Mouse (Mus musculus) embryonic facial prominence, embryonic 13.5 days (tissue): ENCODE measurements around the gene Anxa9. TPM values are rescaled to one million over a fixed set of nuclear protein-coding genes. Genes with fewer than 3 reads are reported as not detected.

Experiments used
- ATAC-seq: fragments of 200-750 bp; cut with Nextera tagmentation; 2 replicates; pipeline ENCODE4 v1.8.0; 2017; ENCODE audit warnings: low read depth; ENCODE audit not compliant: insufficient number of reproducible peaks, insufficient read depth, low FRiP score, low TSS enrichment
- H3K27ac ChIP-seq: fragments of 300-500 bp; sonication (generic); 2 replicates; pipeline ENCODE4 v1.5.1; 2015; ENCODE audit warnings: moderate library complexity, mild to moderate bottlenecking, inconsistent platforms
- H3K27me3 ChIP-seq: fragments of 300-500 bp; sonication (generic); 2 replicates; pipeline ENCODE4 v1.6.1; 2015; ENCODE audit warnings: mild to moderate bottlenecking, inconsistent platforms
- H3K36me3 ChIP-seq: fragments of 300-500 bp; sonication (generic); 2 replicates; pipeline ENCODE4 v1.6.1; 2015; ENCODE audit warnings: mild to moderate bottlenecking, inconsistent platforms
- H3K4me1 ChIP-seq: fragments of 300-500 bp; sonication (generic); 2 replicates; pipeline ENCODE4 v1.6.1; 2015; ENCODE audit warnings: inconsistent platforms
- H3K4me2 ChIP-seq: fragments of 300-500 bp; sonication (generic); 2 replicates; pipeline ENCODE4 v1.6.1; 2015; ENCODE audit warnings: moderate library complexity, mild to moderate bottlenecking, inconsistent platforms
- H3K4me3 ChIP-seq: fragments of 300-500 bp; sonication (generic); 2 replicates; pipeline ENCODE4 v1.5.1; 2015; ENCODE audit warnings: mild to moderate bottlenecking, inconsistent platforms
- H3K9ac ChIP-seq: fragments of 300-500 bp; sonication (generic); 2 replicates; pipeline ENCODE4 v1.6.1; 2015; ENCODE audit warnings: mild to moderate bottlenecking, inconsistent platforms
- H3K9me3 ChIP-seq: fragments of 300-500 bp; sonication (generic); 2 replicates; pipeline ENCODE4 v1.6.1; 2016; ENCODE audit warnings: inconsistent platforms
- WGBS: fragments of 180-500 bp; shearing (Covaris S2); methylation state at CpG from one replicate; pipeline ENCODE4 v1.1.7; 2015; ENCODE audit warnings: mixed read lengths; 5-methylcytosine and 5-hydroxymethylcytosine counted together
- polyA plus RNA-seq: library from polyadenylated mRNA; unstranded; fragments of >200 nt; fragmentation: Nextera tagmentation; extraction: Ambion mirVana; gene quantifications from 2 replicates; pipeline ENCODE4 v1.2.1, GENCODE M21; 2015

Gene Anxa9
- polyA plus RNA-seq, 1 experiment from 2014 or later = 2.4 TPM

DNA sequence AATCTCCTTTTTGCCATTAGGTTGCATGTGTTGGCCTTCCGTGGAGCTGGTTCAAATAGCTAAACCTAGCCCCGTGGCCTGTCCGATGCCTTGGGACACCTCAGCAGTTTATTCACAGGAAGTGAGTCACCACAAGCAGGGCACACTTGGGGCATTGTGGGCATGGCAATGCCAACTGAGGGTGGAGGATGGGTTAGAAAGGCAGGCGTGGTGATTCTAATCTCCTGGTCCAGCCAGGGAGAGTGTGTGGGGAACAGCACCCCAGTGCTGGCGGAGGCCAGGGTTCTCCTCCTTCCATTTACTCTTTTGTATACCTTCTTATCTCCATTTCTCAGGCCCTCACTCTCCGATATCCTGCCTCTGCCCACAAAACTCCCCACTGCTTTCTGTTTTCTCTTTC is 5.6 kb upstream of the Anxa9 start:
- H3K4me1 ChIP-seq = peaks cover 20% of the 10 kb centered on the region
- no peak for ATAC-seq
- H3K4me2 ChIP-seq = no peak overlapping the region
- H3K4me3 ChIP-seq = no peak overlapping the region
- H3K9me3 ChIP-seq = no peaks in the 10 kb centered on the region
- 79% methylated on average over 6 of the region's 6 CpGs for WGBS
- H3K9ac ChIP-seq = no peak overlapping the region
- no peak overlapping the region for H3K27ac ChIP-seq
- no peaks in the 10 kb centered on the region for H3K36me3 ChIP-seq
- no peaks in the 10 kb centered on the region for H3K27me3 ChIP-seq

DNA sequence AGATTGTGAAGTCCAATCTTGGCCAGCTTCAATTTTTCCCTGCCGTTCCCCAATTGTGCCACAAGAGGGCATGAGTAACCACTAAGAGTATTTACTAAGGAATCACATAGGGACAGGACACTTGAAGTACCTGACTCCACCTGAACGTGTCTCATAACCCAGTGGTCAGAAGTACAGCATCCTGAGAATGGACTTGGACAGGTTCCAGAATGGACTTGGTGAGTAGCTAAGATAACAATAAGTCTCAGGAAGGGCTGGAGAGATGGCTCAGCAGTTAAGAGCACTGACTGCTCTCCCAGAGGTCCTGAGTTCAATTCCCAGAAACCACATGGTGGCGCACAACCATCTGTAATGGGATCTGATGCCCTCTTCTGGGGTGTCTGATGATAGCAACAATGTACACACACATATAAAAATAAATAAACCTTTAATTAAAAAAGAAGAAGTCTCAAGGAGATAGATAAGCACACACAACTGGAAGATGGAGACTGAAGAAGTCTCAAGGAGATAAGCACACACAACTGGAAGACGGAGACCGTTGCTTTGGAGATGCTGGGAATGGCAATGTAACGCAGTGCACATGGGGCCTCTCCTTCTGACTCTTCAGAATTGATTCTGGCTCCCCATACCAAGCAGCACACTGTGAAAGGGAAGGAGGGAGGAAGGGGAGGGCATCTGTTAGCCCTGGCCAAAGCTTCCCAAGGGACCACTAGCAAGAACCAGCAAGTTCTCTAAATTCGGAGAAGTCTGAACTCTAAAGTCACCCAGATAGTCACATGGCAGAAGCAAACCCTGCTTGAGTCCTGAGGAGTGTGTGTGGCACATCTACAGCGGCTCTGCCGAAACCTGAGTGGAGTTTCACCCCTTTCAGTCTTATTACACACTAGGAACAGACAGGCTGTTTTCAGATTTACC is 4.2 kb upstream of the Anxa9 start:
- H3K27me3 ChIP-seq = no peaks in the 10 kb centered on the region
- no peak for ATAC-seq
- H3K36me3 ChIP-seq = no peaks in the 10 kb centered on the region
- 65% methylated on average over 9 of the region's 9 CpGs for WGBS
- H3K4me1 ChIP-seq = peaks cover 10% of the 10 kb centered on the region
- H3K9me3 ChIP-seq = no peaks in the 10 kb centered on the region
- H3K4me2 ChIP-seq = no peak overlapping the region
- no peak overlapping the region for H3K9ac ChIP-seq
- H3K4me3 ChIP-seq = no peak overlapping the region
- no peak overlapping the region for H3K27ac ChIP-seq

DNA sequence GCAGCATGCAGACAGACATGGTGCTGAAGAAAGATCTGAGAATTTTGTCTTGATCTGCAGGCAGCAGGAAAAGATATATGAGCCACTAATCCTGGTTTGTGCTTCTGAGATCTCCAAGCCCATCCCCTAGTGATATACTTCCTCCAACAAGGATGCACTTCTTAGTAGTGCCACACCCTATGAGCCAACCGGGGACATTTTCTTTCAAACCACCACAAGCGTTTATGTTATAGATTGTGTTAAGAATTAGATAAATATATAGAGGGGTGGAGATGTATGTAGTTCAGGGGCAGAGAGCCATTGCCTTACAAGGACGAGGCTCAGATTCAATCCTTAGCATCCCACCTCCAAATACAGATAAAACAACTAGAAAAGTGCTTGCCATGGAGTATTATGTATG is 3.5 kb upstream of the Anxa9 start:
- Histone ChIP-seq H3K4me2 (no peak overlapping the region), H3K4me3 (no peak overlapping the region), H3K9ac (no peak overlapping the region), H3K9me3 (no peaks in the 10 kb centered on the region), H3K4me1 (peaks cover 5% of the 10 kb centered on the region; the same call in 1 of the 2 replicates), H3K27me3 (no peaks in the 10 kb centered on the region), H3K27ac (no peak overlapping the region), H3K36me3 (no peaks in the 10 kb centered on the region)
- 68% methylated on average over 3 of the region's 3 CpGs for WGBS
- no peak for ATAC-seq

DNA sequence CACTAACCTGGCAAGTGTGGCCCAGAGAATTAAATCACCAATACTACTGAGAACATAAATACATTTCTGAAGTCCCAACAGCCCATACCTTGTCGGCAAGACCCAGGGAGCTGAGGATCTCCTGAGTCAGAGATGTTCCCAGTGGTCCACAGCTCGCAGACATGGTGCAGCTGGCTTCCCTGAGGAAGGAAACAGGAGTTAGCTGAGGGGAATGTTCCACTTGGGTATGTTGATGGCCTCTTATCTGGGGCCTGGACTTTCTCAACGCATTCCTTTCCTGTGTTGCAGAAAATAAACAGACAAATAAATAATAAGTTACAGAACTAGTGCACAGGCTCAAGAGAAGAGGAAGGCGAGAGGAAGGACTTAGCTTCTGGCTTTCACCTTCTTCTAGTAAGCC is 732 bp downstream of the Anxa9 start:
- H3K36me3 ChIP-seq = no peaks in the 10 kb centered on the region
- 82% methylated on average over 4 of the region's 4 CpGs for WGBS
- H3K4me2 ChIP-seq = no peak overlapping the region
- no peak overlapping the region for H3K9ac ChIP-seq
- no peak overlapping the region for H3K4me3 ChIP-seq
- no peaks in the 10 kb centered on the region for H3K27me3 ChIP-seq
- no peaks in the 10 kb centered on the region for H3K9me3 ChIP-seq
- no peak for ATAC-seq
- H3K27ac ChIP-seq = no peak overlapping the region
- no peaks in the 10 kb centered on the region for H3K4me1 ChIP-seq

DNA sequence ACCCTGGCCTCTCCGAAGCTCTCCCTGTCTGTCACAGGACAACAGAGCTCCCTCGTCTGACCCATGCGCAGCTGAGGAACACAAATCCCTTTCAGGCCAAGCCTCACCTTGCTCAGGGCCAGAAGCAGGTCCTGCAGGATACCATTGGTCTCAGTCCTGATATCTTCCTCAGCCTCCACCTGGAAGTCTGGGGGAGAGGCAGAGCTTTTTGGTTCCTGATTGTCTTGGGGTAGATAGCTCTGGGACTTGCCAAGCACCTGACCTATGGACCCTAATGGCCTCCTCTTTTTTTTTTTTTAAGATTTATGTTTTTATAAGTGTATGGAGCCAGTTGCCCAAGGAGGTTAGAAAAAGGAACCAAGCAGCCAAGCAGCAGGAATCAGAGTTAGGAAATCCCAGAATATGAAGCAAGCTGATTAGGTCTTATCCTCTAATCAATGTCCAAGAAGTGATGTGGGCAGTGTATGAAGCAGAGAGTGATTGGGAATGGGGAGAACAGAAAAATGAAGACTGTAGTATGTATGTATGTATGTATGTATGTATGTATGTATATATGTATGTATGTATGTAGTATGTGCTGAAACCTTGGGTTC is 5.7 kb downstream of the Anxa9 start:
- Histone ChIP-seq H3K27ac (no peak overlapping the region), H3K9ac (no peak overlapping the region), H3K4me2 (no peak overlapping the region), H3K9me3 (no peaks in the 10 kb centered on the region), H3K4me3 (no peak overlapping the region), H3K27me3 (no peaks in the 10 kb centered on the region), H3K4me1 (no peaks in the 10 kb centered on the region), H3K36me3 (peaks cover 17% of the 10 kb centered on the region)
- no peak for ATAC-seq
- WGBS = 78% methylated on average over 3 of the region's 3 CpGs

DNA sequence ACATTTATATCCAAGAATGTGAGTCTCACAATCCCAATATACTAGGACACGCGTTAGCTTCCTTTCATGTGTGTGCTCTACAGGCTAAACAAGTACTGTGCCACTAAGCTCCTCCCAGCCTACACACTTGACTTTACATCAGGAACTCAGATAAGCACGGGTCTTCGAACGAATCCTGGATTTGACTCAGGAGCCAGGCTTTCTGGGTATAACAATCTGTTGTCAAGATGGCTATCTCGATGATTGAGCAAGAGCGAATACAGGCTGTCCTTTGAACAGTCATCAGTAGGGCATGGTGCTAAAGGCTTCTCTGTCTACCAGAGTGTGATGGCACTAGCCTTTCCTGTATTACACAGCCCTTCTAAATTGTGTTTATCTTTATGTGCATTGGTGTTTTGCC is 9.0 kb downstream of the Anxa9 start:
- no peak for ATAC-seq
- Histone ChIP-seq H3K4me1 (0 out of 2 replicates have a peak, but pooled peaks cover 4% of the 10 kb centered on the region), H3K9ac (no peak overlapping the region), H3K36me3 (peaks cover 47% of the 10 kb centered on the region), H3K27ac (no peak overlapping the region), H3K27me3 (no peaks in the 10 kb centered on the region), H3K4me2 (no peak overlapping the region), H3K9me3 (no peaks in the 10 kb centered on the region), H3K4me3 (no peak overlapping the region)
- WGBS = 90% methylated on average over 7 of the region's 7 CpGs

DNA sequence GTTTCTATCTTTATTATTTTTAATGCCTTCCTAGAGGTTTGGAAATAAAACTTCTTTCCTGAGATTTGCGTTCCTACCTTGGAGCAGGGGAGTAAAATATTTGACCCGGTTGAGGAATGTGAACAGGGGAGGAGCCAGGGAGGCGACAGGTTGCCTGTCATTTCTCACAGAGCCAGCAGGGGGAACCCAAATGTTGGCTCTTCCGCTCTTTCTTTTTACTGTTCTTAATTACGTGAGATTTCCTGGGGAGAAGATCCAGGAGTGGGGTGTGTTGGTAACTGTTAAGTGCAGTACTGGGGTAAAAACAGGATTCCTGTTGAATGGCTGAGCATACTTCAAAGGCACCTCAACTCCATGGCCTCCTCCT is 10.9 kb downstream of the Anxa9 start:
- WGBS = 8% methylated on average over 5 of the region's 5 CpGs
- Histone ChIP-seq H3K36me3 (peaks cover 66% of the 10 kb centered on the region), H3K4me2 (no peak overlapping the region), H3K27ac (no peak overlapping the region; the same call in 1 of the 2 replicates), H3K9me3 (no peaks in the 10 kb centered on the region), H3K4me3 (no peak overlapping the region), H3K27me3 (no peaks in the 10 kb centered on the region), H3K4me1 (0 out of 2 replicates have a peak, but pooled peaks cover 4% of the 10 kb centered on the region), H3K9ac (no peak overlapping the region)
- ATAC-seq = no peak

DNA sequence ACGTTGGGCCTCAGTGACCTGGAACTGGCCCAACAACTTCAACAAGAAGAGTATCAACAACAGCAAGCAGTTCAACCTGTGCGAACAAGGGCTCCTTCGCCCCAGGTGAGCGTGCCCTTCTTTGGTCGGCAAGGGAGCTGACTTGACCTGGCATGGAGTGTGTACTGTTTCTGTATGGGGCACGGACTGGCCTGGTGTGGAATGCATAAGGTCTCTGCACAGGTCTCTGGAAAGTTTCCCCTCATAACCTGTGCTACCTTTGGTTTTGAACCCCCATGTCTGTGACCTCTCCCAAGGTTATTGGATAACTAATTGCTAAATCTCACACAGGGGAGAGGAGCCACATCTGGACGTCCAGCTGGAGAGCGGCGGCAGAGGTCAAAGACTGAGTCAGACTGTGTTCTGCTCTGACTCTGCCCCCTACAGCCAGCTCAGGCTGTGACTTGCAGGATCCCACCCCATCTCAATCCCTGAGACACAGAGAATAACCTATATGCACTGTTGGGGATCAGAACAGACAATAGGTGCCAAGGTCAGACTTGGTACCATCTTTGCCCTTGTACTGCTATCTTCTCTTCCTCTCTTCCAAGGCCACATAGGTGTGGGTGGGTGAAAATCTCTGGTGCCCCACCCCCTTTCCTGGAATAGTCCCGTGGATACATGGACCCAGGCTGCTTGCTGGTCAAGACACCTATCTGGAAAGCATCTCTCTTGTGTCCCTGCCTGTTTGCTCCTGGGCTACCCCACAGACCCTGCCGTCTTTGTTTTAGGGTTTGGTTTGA is 11.5 kb downstream of the Anxa9 start:
- 75% methylated on average over 11 of the region's 11 CpGs for WGBS
- no peak overlapping the region for H3K27ac ChIP-seq
- H3K4me3 ChIP-seq = no peak overlapping the region
- peaks cover 72% of the 10 kb centered on the region for H3K36me3 ChIP-seq
- ATAC-seq = no peak
- no peaks in the 10 kb centered on the region for H3K27me3 ChIP-seq
- H3K4me1 ChIP-seq = 0 out of 2 replicates have a peak, but pooled peaks cover 4% of the 10 kb centered on the region
- no peak overlapping the region for H3K4me2 ChIP-seq
- no peaks in the 10 kb centered on the region for H3K9me3 ChIP-seq
- no peak overlapping the region for H3K9ac ChIP-seq

DNA sequence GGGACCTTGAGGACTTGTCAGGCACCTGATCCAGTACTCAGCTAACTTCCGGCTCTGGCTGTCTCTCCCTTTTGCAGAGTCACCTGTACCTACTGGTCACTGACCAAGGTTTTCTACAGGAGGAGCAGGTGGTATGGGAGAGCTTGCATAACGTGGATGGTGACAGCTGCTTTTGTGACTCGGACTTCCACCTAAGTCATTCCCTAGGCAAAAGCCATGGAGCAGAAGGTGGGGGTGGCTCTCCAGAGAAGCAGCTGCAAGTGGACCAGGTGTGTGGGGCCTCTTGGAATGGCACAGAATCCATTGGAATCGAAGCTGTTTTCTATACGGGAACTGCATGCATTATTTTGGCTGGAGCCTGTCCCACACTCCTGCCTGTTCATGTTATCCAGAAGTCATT is 12.3 kb downstream of the Anxa9 start:
- H3K27ac ChIP-seq = peak overlapping the region; percentile 60; the same call in 1 of the 2 replicates
- no peak for ATAC-seq
- WGBS = 80% methylated on average over 5 of the region's 5 CpGs
- H3K9me3 ChIP-seq = no peaks in the 10 kb centered on the region
- 0 out of 2 replicates have a peak, but pooled peaks cover 4% of the 10 kb centered on the region for H3K4me1 ChIP-seq
- no peak overlapping the region for H3K4me2 ChIP-seq
- H3K27me3 ChIP-seq = no peaks in the 10 kb centered on the region
- H3K36me3 ChIP-seq = peaks cover 80% of the 10 kb centered on the region
- no peak overlapping the region for H3K4me3 ChIP-seq
- H3K9ac ChIP-seq = no peak overlapping the region

DNA sequence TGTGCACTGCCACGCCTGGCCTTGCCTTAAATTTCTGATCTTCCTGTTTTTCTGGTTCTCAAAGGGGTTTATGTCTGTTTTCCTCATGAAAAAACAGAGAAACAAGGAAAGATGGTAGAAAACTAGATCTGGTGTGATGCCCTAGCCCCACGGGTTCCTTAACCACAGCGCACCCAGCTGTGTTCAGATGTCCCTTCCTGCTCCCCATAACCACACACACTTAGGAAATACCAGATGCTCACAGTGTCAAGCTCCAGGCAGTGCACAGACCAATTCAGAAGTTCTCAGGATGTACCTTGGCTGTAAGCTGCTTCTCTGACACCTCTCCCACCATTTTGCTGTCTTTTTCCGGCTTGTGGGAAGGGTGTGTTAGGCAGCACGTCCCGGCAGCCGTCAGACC is 12.7 kb downstream of the Anxa9 start:
- H3K4me2 ChIP-seq = no peak overlapping the region

DNA sequence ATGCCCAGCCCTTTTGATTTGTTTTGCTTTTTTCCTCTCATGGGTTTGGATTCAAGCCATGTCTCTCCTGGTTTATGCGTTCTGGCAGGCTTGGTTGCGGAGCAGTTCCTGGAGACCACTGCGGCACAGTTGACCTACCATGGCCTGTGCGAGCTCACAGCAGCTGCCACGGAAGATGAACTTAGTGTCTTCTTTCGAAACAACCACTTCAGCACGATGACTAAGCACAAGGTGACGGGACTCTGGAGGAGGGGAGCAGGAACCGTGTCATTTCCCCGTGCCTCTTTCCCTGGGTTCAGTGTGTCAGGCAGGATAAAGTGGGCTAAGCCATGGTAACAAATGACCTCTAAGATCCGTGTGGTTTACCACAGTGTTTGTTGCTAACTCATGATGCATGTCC is 13.4 kb downstream of the Anxa9 start:
- Histone ChIP-seq H3K27me3 (no peaks in the 10 kb centered on the region), H3K36me3 (peaks cover 90% of the 10 kb centered on the region), H3K4me3 (no peak overlapping the region), H3K4me1 (0 out of 2 replicates have a peak, but pooled peaks cover 4% of the 10 kb centered on the region), H3K9me3 (no peaks in the 10 kb centered on the region), H3K4me2 (no peak overlapping the region), H3K27ac (no peak overlapping the region), H3K9ac (no peak overlapping the region)
- ATAC-seq = no peak
- 79% methylated on average over 11 of the region's 11 CpGs for WGBS

More for the DNA sequence above, 12.7 kb downstream of the Anxa9 start:
- H3K4me1 ChIP-seq = 0 out of 2 replicates have a peak, but pooled peaks cover 4% of the 10 kb centered on the region
- whole genome bisulfite sequencing = 82% methylated on average over 7 of the region's 7 CpGs
- no peaks in the 10 kb centered on the region for H3K27me3 ChIP-seq
- H3K27ac ChIP-seq = peak overlapping the region; percentile 60; the same call in 1 of the 2 replicates
- no peak overlapping the region for H3K9ac ChIP-seq
- ATAC-seq = no peak
- H3K4me3 ChIP-seq = no peak overlapping the region
- peaks cover 84% of the 10 kb centered on the region for H3K36me3 ChIP-seq
- H3K9me3 ChIP-seq = no peaks in the 10 kb centered on the region
